Mouse (Mus musculus) kidney, embryonic 14.5 days (tissue): ENCODE data around the gene Cbarp. TPM values are rescaled to one million over a fixed set of nuclear protein-coding genes. Genes with fewer than 3 reads are reported as not detected.

ENCODE experiments used
- ATAC-seq: fragments of 200-750 bp; cut with Nextera tagmentation; 2 replicates; pipeline ENCODE4 v1.8.0; 2017; ENCODE audit warnings: moderate number of reproducible peaks, mild to moderate bottlenecking, moderate TSS enrichment, moderate library complexity; ENCODE audit not compliant: low FRiP score, low TSS enrichment
- H3K27ac ChIP-seq: fragments of 300-500 bp; sonication (generic); 2 replicates; pipeline ENCODE4 v1.5.1; 2014; ENCODE audit warnings: low read depth, mild to moderate bottlenecking, low read length, moderate library complexity, mixed read lengths
- H3K27me3 ChIP-seq: fragments of 300-500 bp; sonication (generic); 2 replicates; pipeline ENCODE4 v1.6.1; 2014; ENCODE audit warnings: mild to moderate bottlenecking, low read length; ENCODE audit not compliant: control insufficient read depth, insufficient read depth
- H3K36me3 ChIP-seq: fragments of 300-500 bp; sonication (generic); 2 replicates; pipeline ENCODE4 v1.6.1; 2014; ENCODE audit warnings: low read length, mixed read lengths; ENCODE audit not compliant: control insufficient read depth, insufficient read depth
- H3K4me1 ChIP-seq: fragments of 300-500 bp; sonication (generic); 2 replicates; pipeline ENCODE4 v1.6.1; 2014; ENCODE audit warnings: low read length, mixed read lengths; ENCODE audit not compliant: control insufficient read depth, insufficient read depth
- H3K4me2 ChIP-seq: fragments of 300-500 bp; sonication (generic); replicated peaks from 2 replicates; pipeline ENCODE4 v1.6.1; 2014; ENCODE audit warnings: low read depth, mild to moderate bottlenecking, low read length
- H3K4me3 ChIP-seq: fragments of 300-500 bp; sonication (generic); 2 replicates; pipeline ENCODE4 v1.5.1; 2014; ENCODE audit warnings: mild to moderate bottlenecking, low read length
- H3K9ac ChIP-seq: fragments of 300-500 bp; sonication (generic); 2 replicates; pipeline ENCODE4 v1.6.1; 2014; ENCODE audit warnings: low read depth, mild to moderate bottlenecking, low read length, moderate library complexity
- H3K9me3 ChIP-seq: fragments of 300-500 bp; sonication (generic); 2 replicates; pipeline ENCODE4 v1.6.1; 2016; ENCODE audit warnings: low read length; ENCODE audit not compliant: control insufficient read depth
- WGBS: fragments of 180-500 bp; shearing (Covaris S2); extraction: QIAGEN DNeasy Blood & Tissue Kit; methylation state at CpG from one replicate; pipeline ENCODE4 v1.1.7; 2014; 5-methylcytosine and 5-hydroxymethylcytosine counted together
- polyA plus RNA-seq: library from polyadenylated mRNA; unstranded; fragments of >200 nt; fragmentation: Nextera tagmentation; extraction: Ambion mirVana; gene quantifications from 2 replicates; pipeline ENCODE4 v1.2.1, GENCODE M21; 2014

Gene Cbarp
- polyA plus RNA-seq, 1 experiment from 2014 or later, result 8.4 TPM

GRCm38 (mm10) chr10:80179068-80180051 lies 38.7 kb upstream of the Cbarp start, which contains the start of gene Efna2:
Gene Efna2, plus strand, starts transcription at chr10:80179482.
- Histone ChIP-seq H3K27ac (no peak within 1 kb of the TSS; the same call in 1 of the 2 replicates), H3K4me3 (peak within 1 kb of the TSS; percentile 75), H3K4me2 (peak within 1 kb of the TSS; percentile 81), H3K27me3 (no peaks in the 10 kb centered on the region; the same call in 1 of the 2 replicates), H3K4me1 (peaks cover 11% of the 10 kb centered on the region), H3K9ac (peak within 1 kb of the TSS; percentile 82), H3K9me3 (no peaks in the 10 kb centered on the region), H3K36me3 (peaks cover 7% of the 10 kb centered on the region; the same call in 1 of the 2 replicates)
- peak; percentile 71 for ATAC-seq
- 1% methylated on average over 70 of the region's 106 CpGs for WGBS

GRCm38 (mm10) chr10:80177441-80178279 lies 37.0 kb upstream of the Cbarp start:
- no peaks in the 10 kb centered on the region; the same call in 1 of the 2 replicates for H3K27me3 ChIP-seq
- peaks cover 7% of the 10 kb centered on the region; the same call in 1 of the 2 replicates for H3K36me3 ChIP-seq
- no peak overlapping the region for H3K4me2 ChIP-seq
- WGBS, result 75% methylated on average over 7 of the region's 7 CpGs
- H3K4me1 ChIP-seq, result peaks cover 14% of the 10 kb centered on the region
- no peak overlapping the region for H3K27ac ChIP-seq
- H3K9me3 ChIP-seq, result no peaks in the 10 kb centered on the region
- H3K4me3 ChIP-seq, result no peak overlapping the region
- no peak for ATAC-seq
- no peak overlapping the region for H3K9ac ChIP-seq

- WGBS, result 86% methylated on average over 5 of the region's 5 CpGs
- H3K4me1 ChIP-seq, result peaks cover 21% of the 10 kb centered on the region
- H3K36me3 ChIP-seq, result peaks cover 15% of the 10 kb centered on the region
These were observed 35.7 kb upstream of the Cbarp start for GRCm38 (mm10) chr10:80176270-80176834.

GRCm38 (mm10) chr10:80175536-80176269 lies 35.1 kb upstream of the Cbarp start:
- ATAC-seq, result no peak
- H3K9ac ChIP-seq, result peak overlapping the region; percentile 23; the same call in 1 of the 2 replicates
- peaks cover 21% of the 10 kb centered on the region for H3K36me3 ChIP-seq
- no peaks in the 10 kb centered on the region; the same call in 1 of the 2 replicates for H3K27me3 ChIP-seq
- H3K27ac ChIP-seq, result no peak overlapping the region
- no peak overlapping the region for H3K4me2 ChIP-seq
- peaks cover 17% of the 10 kb centered on the region for H3K4me1 ChIP-seq
- H3K9me3 ChIP-seq, result no peaks in the 10 kb centered on the region
- no peak overlapping the region for H3K4me3 ChIP-seq
- 21% methylated on average over 4 of the region's 4 CpGs for WGBS

More at GRCm38 (mm10) chr10:80176270-80176834, 35.7 kb upstream of the Cbarp start:
- no peak overlapping the region for H3K9ac ChIP-seq
- H3K4me3 ChIP-seq, result no peak overlapping the region
- H3K4me2 ChIP-seq, result no peak overlapping the region
- no peak for ATAC-seq
- H3K27ac ChIP-seq, result no peak overlapping the region
- no peaks in the 10 kb centered on the region; the same call in 1 of the 2 replicates for H3K27me3 ChIP-seq
- H3K9me3 ChIP-seq, result no peaks in the 10 kb centered on the region

GRCm38 (mm10) chr10:80174705-80175104 lies 34.1 kb upstream of the Cbarp start:
- no peak overlapping the region for H3K27ac ChIP-seq
- no peaks in the 10 kb centered on the region; the same call in 1 of the 2 replicates for H3K27me3 ChIP-seq
- peaks cover 31% of the 10 kb centered on the region for H3K36me3 ChIP-seq
- H3K4me3 ChIP-seq, result no peak overlapping the region
- H3K9ac ChIP-seq, result no peak overlapping the region
- no peak for ATAC-seq
- 52% methylated on average over 2 of the region's 2 CpGs for WGBS
- no peaks in the 10 kb centered on the region for H3K9me3 ChIP-seq
- H3K4me1 ChIP-seq, result peaks cover 17% of the 10 kb centered on the region
- no peak overlapping the region for H3K4me2 ChIP-seq

- ATAC-seq, result no peak
- Histone ChIP-seq H3K9ac (no peak overlapping the region), H3K4me3 (no peak overlapping the region), H3K4me2 (no peak overlapping the region), H3K9me3 (no peaks in the 10 kb centered on the region), H3K27me3 (no peaks in the 10 kb centered on the region; the same call in 1 of the 2 replicates), H3K36me3 (peaks cover 33% of the 10 kb centered on the region), H3K27ac (no peak overlapping the region), H3K4me1 (peaks cover 19% of the 10 kb centered on the region)
- 86% methylated on average over 10 of the region's 10 CpGs for WGBS
These were observed 33.5 kb upstream of the Cbarp start for GRCm38 (mm10) chr10:80173955-80174640.

- no peak for ATAC-seq
- Histone ChIP-seq H3K4me1 (peaks cover 24% of the 10 kb centered on the region), H3K4me3 (peak overlapping the region; percentile 55), H3K9ac (peak overlapping the region; percentile 44; the same call in 1 of the 2 replicates), H3K4me2 (peak overlapping the region; percentile 57), H3K9me3 (no peaks in the 10 kb centered on the region), H3K36me3 (peaks cover 33% of the 10 kb centered on the region), H3K27ac (no peak overlapping the region; the same call in 1 of the 2 replicates), H3K27me3 (no peaks in the 10 kb centered on the region)
- WGBS, result 13% methylated on average over 11 of the region's 11 CpGs
These were observed 32.7 kb upstream of the Cbarp start for GRCm38 (mm10) chr10:80173358-80173757.
